Mouse (Mus musculus): ENCODE data around the gene Suox.

DNA sequence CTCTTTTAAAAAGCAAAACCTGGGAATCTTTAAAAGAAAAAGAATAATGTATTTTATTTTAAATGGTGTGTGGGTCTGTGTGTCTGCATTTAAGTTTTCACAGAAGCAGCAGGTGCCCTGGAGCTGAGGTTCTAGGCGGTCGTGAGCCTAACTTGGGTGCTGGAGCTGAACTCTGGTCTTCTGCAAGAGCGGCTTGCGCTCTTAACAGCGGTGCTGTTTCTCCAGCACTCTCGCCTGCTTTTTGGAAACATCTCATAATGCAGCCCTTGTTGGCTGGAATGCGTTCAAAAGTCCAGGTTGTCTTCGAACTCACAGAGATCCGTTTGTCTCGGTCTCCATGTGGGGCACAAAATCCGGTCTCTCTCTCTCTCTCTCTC lies 31.4 kb upstream of the Suox start:
- TF ChIP-seq GATA1 (IDR thresholded peaks at IDR 0.05; ENCODE audit: borderline replicate concordance, low read length) (no peak), FLI1 (IDR thresholded peaks at IDR 0.05; ENCODE audit: low read length) (no peak)

Data from megakaryocyte, embryonic 14.5 days (primary cell).